Mouse (Mus musculus) gastrocnemius, postnatal 25 days (tissue): ENCODE results near the gene Mad1l1. TPM values are rescaled to one million over a fixed set of nuclear protein-coding genes. Genes with fewer than 3 reads are reported as not detected.

Experiments used
- DNase-seq: peaks from one replicate; pipeline ENCODE4 v3.0.0; 2022
- total RNA-seq, 2 experiments: library from RNA; stranded (reverse); gene quantifications; 1 replicate in 1 of 2; 2 replicates in 1 of 2; pipeline ENCODE4 v1.2.3; 2021

The Mad1l1 gene
- total RNA-seq, 2 experiments from 2014 or later, result 7.5 to 7.6 TPM

GRCm38 (mm10) chr5:140324058-140324457, 2.7 kb upstream of the Mad1l1 start:
- DNase-seq, result no peak

GRCm38 (mm10) chr5:140321756-140322575, 614 bp upstream of the Mad1l1 start:
- no peak for DNase-seq

GRCm38 (mm10) chr5:140316716-140317115, 4.6 kb downstream of the Mad1l1 start:
- no peak for DNase-seq

- DNase-seq, result no peak
Observed at GRCm38 (mm10) chr5:140307602-140308001, 13.8 kb downstream of the Mad1l1 start.

GRCm38 (mm10) chr5:140306016-140306415, 15.3 kb downstream of the Mad1l1 start:
- peak; percentile 12 for DNase-seq

- DNase-seq, result no peak
Observed at GRCm38 (mm10) chr5:140298291-140298690, 23.1 kb downstream of the Mad1l1 start.

GRCm38 (mm10) chr5:140292152-140292551, 29.2 kb downstream of the Mad1l1 start:
- peak; percentile 37 for DNase-seq

GRCm38 (mm10) chr5:140289161-140289560, 32.2 kb downstream of the Mad1l1 start:
- DNase-seq, result no peak

- DNase-seq, result no peak
Observed at GRCm38 (mm10) chr5:140288287-140288686, 33.1 kb downstream of the Mad1l1 start.

GRCm38 (mm10) chr5:140284761-140285160, 36.6 kb downstream of the Mad1l1 start:
- DNase-seq, result no peak

- no peak for DNase-seq
Observed at GRCm38 (mm10) chr5:140284011-140284410, 37.3 kb downstream of the Mad1l1 start.

GRCm38 (mm10) chr5:140282900-140283299, 38.5 kb downstream of the Mad1l1 start:
- no peak for DNase-seq

- DNase-seq, result peak; percentile 23
Observed at GRCm38 (mm10) chr5:140282376-140282775, 39.0 kb downstream of the Mad1l1 start.

- DNase-seq, result no peak
Observed at GRCm38 (mm10) chr5:140280205-140280604, 41.1 kb downstream of the Mad1l1 start.

- DNase-seq, result no peak
Observed at GRCm38 (mm10) chr5:140276779-140277178, 44.6 kb downstream of the Mad1l1 start.

GRCm38 (mm10) chr5:140270976-140271685, 50.2 kb downstream of the Mad1l1 start:
- DNase-seq, result no peak

- no peak for DNase-seq
Observed at GRCm38 (mm10) chr5:140268396-140268795, 53.0 kb downstream of the Mad1l1 start.

GRCm38 (mm10) chr5:140267061-140267460, 54.3 kb downstream of the Mad1l1 start:
- DNase-seq, result no peak

GRCm38 (mm10) chr5:140264825-140265575, 56.4 kb downstream of the Mad1l1 start:
- DNase-seq, result peak; percentile 55

GRCm38 (mm10) chr5:140263754-140264749, 57.3 kb downstream of the Mad1l1 start:
- DNase-seq, result peak; percentile 40

GRCm38 (mm10) chr5:140262401-140262800, 59.0 kb downstream of the Mad1l1 start:
- DNase-seq, result no peak
